ENCODE assay signal across 7 mouse cellular contexts in the genomic region with DNA sequence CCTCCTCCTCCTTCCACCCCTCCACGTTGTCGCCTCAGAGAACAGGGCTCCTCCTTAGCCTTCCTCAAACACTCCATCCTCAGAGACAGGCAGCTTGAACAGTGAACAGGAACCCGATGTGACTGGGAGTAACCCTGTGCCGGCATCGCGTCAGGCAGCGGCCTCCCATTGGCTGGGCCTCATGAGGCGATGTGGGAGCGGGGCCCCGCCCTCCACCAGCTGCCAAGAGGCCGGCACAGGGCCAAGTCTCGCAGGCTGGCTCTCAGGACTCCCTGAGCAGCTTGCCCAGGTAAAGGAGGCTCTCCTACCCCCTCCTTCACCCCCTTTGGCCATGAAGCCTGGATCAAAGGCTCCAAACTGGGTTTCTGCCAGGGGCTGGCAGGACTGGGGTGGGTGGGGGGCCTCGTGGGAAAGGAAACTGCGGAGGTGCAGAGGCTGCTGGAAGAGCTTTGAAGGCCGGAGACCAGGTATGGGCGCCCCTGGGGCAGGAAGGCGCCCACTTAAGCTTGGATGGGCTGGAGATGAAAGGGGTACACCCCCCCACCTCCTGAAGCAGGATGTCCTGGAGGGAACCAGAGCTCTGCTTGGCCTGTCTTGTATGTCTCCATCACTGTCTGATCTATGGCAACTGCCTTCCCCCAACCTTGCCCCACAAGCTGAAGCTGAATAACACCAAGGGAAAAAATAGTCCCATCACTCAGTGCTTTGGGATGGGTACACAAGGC. TPM values are rescaled to one million over a fixed set of nuclear protein-coding genes. Genes with fewer than 3 reads are reported as not detected.
DNase-seq lines count a peak whose midpoint lies in the region; ATAC-seq and TF ChIP-seq lines count a peak whose summit lies in the region.

No protein-coding gene starts in this region.

- H3K4me3 ChIP-seq in embryonic facial prominence, embryonic 12.5 days: peak overlapping the region; percentile 15; the same call in 1 of the 2 replicates
- H3K4me3 ChIP-seq in heart, adult 2 months: no peak overlapping the region
- peak overlapping the region; percentile 22 for H3K4me3 ChIP-seq in limb, embryonic 12.5 days (replicated peaks)
- H3K4me3 ChIP-seq in midbrain, embryonic 14.5 days (replicated peaks; ENCODE audit: low read depth, low read length): peak overlapping the region; percentile 26

- H3K36me3 ChIP-seq in embryonic facial prominence, embryonic 12.5 days: peaks cover 12% of the 10 kb centered on the region
- no peaks in the 10 kb centered on the region for H3K36me3 ChIP-seq in heart, adult 2 months (ENCODE audit: control insufficient read depth, insufficient read depth, low read length)
- peaks cover 41% of the 10 kb centered on the region for H3K36me3 ChIP-seq in limb, embryonic 12.5 days
- peaks cover 4% of the 10 kb centered on the region; the same call in 1 of the 2 replicates for H3K36me3 ChIP-seq in midbrain, embryonic 14.5 days (ENCODE audit: control insufficient read depth, insufficient read depth, low read length)

- 0 out of 2 replicates have a peak overlapping the region, but pooled peaks have one; percentile 25 for H3K9ac ChIP-seq in embryonic facial prominence, embryonic 12.5 days
- no peak overlapping the region for H3K9ac ChIP-seq in heart, adult 2 months (ENCODE audit: low read depth, low read length)
- H3K9ac ChIP-seq in limb, embryonic 12.5 days (replicated peaks): no peak overlapping the region; the same call in 1 of the 2 replicates
- H3K9ac ChIP-seq in midbrain, embryonic 14.5 days (replicated peaks; ENCODE audit: low read length): peak overlapping the region; percentile 53; the same call in 1 of the 2 replicates

- H3K4me2 ChIP-seq in embryonic facial prominence, embryonic 12.5 days (replicated peaks): peak overlapping the region; percentile 41
- peak overlapping the region; percentile 51 for H3K4me2 ChIP-seq in limb, embryonic 12.5 days
- H3K4me2 ChIP-seq in midbrain, embryonic 14.5 days (ENCODE audit: low read length): peak overlapping the region; percentile 55

- peak overlapping the region; percentile 79 for H3K27ac ChIP-seq in embryonic facial prominence, embryonic 12.5 days
- no peak overlapping the region for H3K27ac ChIP-seq in heart, adult 2 months
- H3K27ac ChIP-seq in limb, embryonic 12.5 days: peak overlapping the region; percentile 60
- peak overlapping the region; percentile 80 for H3K27ac ChIP-seq in midbrain, embryonic 14.5 days (replicated peaks; ENCODE audit: low read depth, low read length)

- no peak for TF ChIP-seq CTCF in heart, adult 2 months (IDR thresholded peaks at IDR 0.05)

- no peaks in the 10 kb centered on the region for H3K79me2 ChIP-seq in heart, adult 2 months (replicated peaks; ENCODE audit: control insufficient read depth, insufficient read depth, low read length)

- no peak for TF ChIP-seq POLR2A in heart, adult 2 months (IDR thresholded peaks at IDR 0.05; ENCODE audit: insufficient read depth, low read depth, low read length)

- DNase-seq in adrenal gland, postnatal 25 days: peak; percentile 89
- DNase-seq in heart, adult 2 months: peak; percentile 71 to 83
- peak; percentile 93 to 94 for DNase-seq in kidney, adult 8-10 months
- peak; percentile 92 for DNase-seq in midbrain, embryonic 14.5 days
- peak; percentile 73 for DNase-seq in spleen, adult 12 weeks (ENCODE audit: low spot score)

- ATAC-seq in embryonic facial prominence, embryonic 12.5 days (ENCODE audit: insufficient number of reproducible peaks, insufficient read depth, low FRiP score, low TSS enrichment): peak; percentile 88
- ATAC-seq in limb, embryonic 12.5 days (ENCODE audit: insufficient number of reproducible peaks, insufficient read depth, low FRiP score, low TSS enrichment, low read depth): peak; percentile 89
- peak; percentile 90 for ATAC-seq in midbrain, embryonic 14.5 days (ENCODE audit: low FRiP score, low TSS enrichment)

- intact Hi-C loops in heart, adult 2 months (cut with DNase I): no loop called here

- H3K27me3 ChIP-seq in embryonic facial prominence, embryonic 12.5 days: no peaks in the 10 kb centered on the region
- H3K27me3 ChIP-seq in heart, adult 2 months (ENCODE audit: control insufficient read depth, insufficient read depth, low read length): no peaks in the 10 kb centered on the region
- H3K27me3 ChIP-seq in limb, embryonic 12.5 days: no peaks in the 10 kb centered on the region
- no peaks in the 10 kb centered on the region for H3K27me3 ChIP-seq in midbrain, embryonic 14.5 days (ENCODE audit: control insufficient read depth, insufficient read depth, low read length)

- H3K9me3 ChIP-seq in embryonic facial prominence, embryonic 12.5 days: no peaks in the 10 kb centered on the region
- H3K9me3 ChIP-seq in limb, embryonic 12.5 days: no peaks in the 10 kb centered on the region
- no peaks in the 10 kb centered on the region for H3K9me3 ChIP-seq in midbrain, embryonic 14.5 days (ENCODE audit: control insufficient read depth, low read length)

- peaks cover 24% of the 10 kb centered on the region for H3K4me1 ChIP-seq in embryonic facial prominence, embryonic 12.5 days
- H3K4me1 ChIP-seq in heart, adult 2 months (ENCODE audit: control insufficient read depth, insufficient read depth, low read length): no peaks in the 10 kb centered on the region; the same call in 1 of the 2 replicates
- H3K4me1 ChIP-seq in limb, embryonic 12.5 days (replicated peaks): peaks cover 41% of the 10 kb centered on the region
- peaks cover 23% of the 10 kb centered on the region for H3K4me1 ChIP-seq in midbrain, embryonic 14.5 days (ENCODE audit: control insufficient read depth, insufficient read depth, low read length)

- 9% methylated on average over 17 of the region's 17 CpGs for WGBS in embryonic facial prominence, embryonic 12.5 days
- 11% methylated on average over 17 of the region's 17 CpGs for WGBS in heart, adult 2 months
- 5% methylated on average over 17 of the region's 17 CpGs for WGBS in limb, embryonic 12.5 days
- 10% methylated on average over 17 of the region's 17 CpGs for WGBS in midbrain, embryonic 14.5 days

- TF ChIP-seq EP300 in heart, adult 2 months (IDR thresholded peaks at IDR 0.05; ENCODE audit: insufficient read depth, low read depth, low read length): no peak

RNA-seq across cellular contexts. Expression of gene Mfsd2a, which starts 5.4 kb away (rescaled TPM):
- total RNA-seq in adrenal gland, postnatal 25 days (2021): 1.7 TPM in 1 of 2 replicates, not detected in the other
- 6.6 and 7.0 TPM in 2 replicates for polyA plus RNA-seq in embryonic facial prominence, embryonic 12.5 days (2016; fragmentation: Nextera tagmentation; extraction: Ambion mirVana)
- total RNA-seq in heart, adult 2 months (2021): under 1 TPM; 0.23 to 0.39 TPM
- 0.12 TPM in 1 of 2 replicates, not detected in the other for polyA plus RNA-seq in heart, adult 2 months (2012; rRNA removed)
- 7.8 and 8.6 TPM in 2 replicates for polyA plus RNA-seq in limb, embryonic 12.5 days (2016; fragmentation: Nextera tagmentation; extraction: Ambion mirVana)
- 31.2 and 33.4 TPM in 2 replicates for polyA plus RNA-seq in midbrain, embryonic 14.5 days (2014; fragmentation: Nextera tagmentation; extraction: Ambion mirVana)

RNA-seq across cellular contexts. Expression of gene Mycl, which starts 39.9 kb away (rescaled TPM):
- total RNA-seq in adrenal gland, postnatal 25 days (2021): 1.1 and 1.2 TPM in 2 replicates
- 46.4 and 51.5 TPM in 2 replicates for polyA plus RNA-seq in embryonic facial prominence, embryonic 12.5 days (2016; fragmentation: Nextera tagmentation; extraction: Ambion mirVana)
- under 1 TPM; 0.10 to 0.18 TPM for total RNA-seq in heart, adult 2 months (2021)
- polyA plus RNA-seq in heart, adult 2 months (2012; rRNA removed): 0.20 and 0.64 TPM in 2 replicates
- 42.8 and 46.3 TPM in 2 replicates for polyA plus RNA-seq in limb, embryonic 12.5 days (2016; fragmentation: Nextera tagmentation; extraction: Ambion mirVana)
- polyA plus RNA-seq in midbrain, embryonic 14.5 days (2014; fragmentation: Nextera tagmentation; extraction: Ambion mirVana): 87.7 and 112 TPM in 2 replicates

Comparison
In these comparisons a context has a peak if more than half of its experiments do, and no peak if none do; other contexts are left out.
1. H3K9ac ChIP-seq: peak in embryonic facial prominence, embryonic 12.5 days (single experiment) and midbrain, embryonic 14.5 days (single experiment); none in heart, adult 2 months (single experiment) and limb, embryonic 12.5 days (single experiment).
2. RNA of gene Mycl, which starts 39.9 kb away (polyA plus RNA-seq): 87.7 to 112 TPM in midbrain, embryonic 14.5 days, 46.4 to 51.5 TPM in embryonic facial prominence, embryonic 12.5 days and 42.8 to 46.3 TPM in limb, embryonic 12.5 days; 0.20 to 0.64 TPM in heart, adult 2 months; every median in the first group is over 10 times any median in the second.
3. Peak in every context shown above with its lines, with median percentiles within 50 percentile points of each other: DNase-seq, ATAC-seq and H3K4me2 ChIP-seq.